Mouse (Mus musculus) bone marrow macrophage, adult 2 months (primary cell): Measurements from ENCODE around the gene Esr1.

Experiments used
- CTCF ChIP-seq: IDR thresholded peaks from 2 replicates; pipeline ENCODE4 v1.5.1; 2012; ENCODE audit warnings: low read depth, mild to moderate bottlenecking, low read length, moderate library complexity
- POLR2A ChIP-seq: IDR thresholded peaks from 2 replicates; pipeline ENCODE4 v1.6.1; 2012; ENCODE audit warnings: mild to moderate bottlenecking, low read depth, low read length, borderline replicate concordance

DNA sequence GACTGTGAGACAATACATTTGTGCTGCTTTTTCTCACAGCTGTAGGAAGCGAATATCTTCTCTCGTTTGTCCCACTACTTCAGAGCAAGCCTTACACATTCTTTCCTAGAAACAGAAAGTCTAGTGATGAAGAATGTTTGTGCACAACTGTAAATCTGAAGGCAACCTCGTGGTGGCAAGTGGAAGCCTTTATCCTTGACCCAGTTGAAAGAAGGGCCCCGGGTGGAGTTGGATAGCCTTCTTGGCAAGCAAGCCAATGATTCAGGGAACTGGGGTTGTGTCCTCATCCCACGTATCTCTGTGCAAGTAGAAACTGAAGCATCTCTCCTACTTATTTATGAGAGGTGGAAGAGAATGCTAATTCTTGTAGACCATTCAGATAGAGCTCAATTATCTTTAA, 71.7 kb downstream of the Esr1 start:
- TF ChIP-seq POLR2A (no peak), CTCF (no peak)
